Mouse (Mus musculus) embryonic facial prominence, embryonic 11.5 days (tissue): ENCODE results near the gene Map3k12. TPM values are rescaled to one million over a fixed set of nuclear protein-coding genes. Genes with fewer than 3 reads are reported as not detected.

ENCODE experiments used
- ATAC-seq: fragments of 200-750 bp; cut with Nextera tagmentation; replicated peaks from 2 replicates; pipeline ENCODE4 v1.8.0; 2017; ENCODE audit warnings: low read depth; ENCODE audit not compliant: insufficient number of reproducible peaks, low FRiP score, low TSS enrichment
- DNase-seq: peaks from one replicate; pipeline ENCODE4 v3.0.0-alpha.2; 2015; ENCODE audit warnings: low spot score
- H3K27ac ChIP-seq: fragments of 300-500 bp; sonication (generic); replicated peaks from 2 replicates; pipeline ENCODE4 v1.5.1; 2014; ENCODE audit warnings: mild to moderate bottlenecking, low read depth, low read length, control low read depth
- H3K27me3 ChIP-seq: fragments of 300-500 bp; sonication (generic); 2 replicates; pipeline ENCODE4 v1.6.1; 2014; ENCODE audit warnings: mild to moderate bottlenecking, low read length, moderate library complexity, mixed read lengths; ENCODE audit not compliant: control insufficient read depth, insufficient read depth
- H3K36me3 ChIP-seq: fragments of 300-500 bp; sonication (generic); replicated peaks from 2 replicates; pipeline ENCODE4 v1.6.1; 2014; ENCODE audit warnings: low read depth, mild to moderate bottlenecking, low read length, moderate library complexity, mixed read lengths; ENCODE audit not compliant: control insufficient read depth, insufficient read depth
- H3K4me1 ChIP-seq: fragments of 300-500 bp; sonication (generic); 2 replicates; pipeline ENCODE4 v1.6.1; 2014; ENCODE audit warnings: low read length, mixed read lengths; ENCODE audit not compliant: control insufficient read depth, insufficient read depth
- H3K4me2 ChIP-seq: fragments of 300-500 bp; sonication (generic); 2 replicates; pipeline ENCODE4 v1.6.1; 2014; ENCODE audit warnings: low read depth, mild to moderate bottlenecking, control low read depth, low read length, moderate library complexity
- H3K4me3 ChIP-seq: fragments of 300-500 bp; sonication (generic); 2 replicates; pipeline ENCODE4 v1.5.1; 2014; ENCODE audit warnings: low read depth, low read length, control low read depth
- H3K9ac ChIP-seq: fragments of 300-500 bp; sonication (generic); replicated peaks from 2 replicates; pipeline ENCODE4 v1.6.1; 2014; ENCODE audit warnings: mild to moderate bottlenecking, control low read depth, low read length
- H3K9me3 ChIP-seq: fragments of 300-500 bp; sonication (generic); replicated peaks from 2 replicates; pipeline ENCODE4 v1.6.1; 2016; ENCODE audit warnings: mild to moderate bottlenecking, low read length, inconsistent platforms, mixed read lengths; ENCODE audit not compliant: control insufficient read depth
- WGBS: fragments of 180-500 bp; shearing (Covaris S2); extraction: QIAGEN DNeasy Blood & Tissue Kit; methylation state at CpG from one replicate; pipeline ENCODE4 v1.1.7; 2014; 5-methylcytosine and 5-hydroxymethylcytosine counted together
- polyA plus RNA-seq: library from polyadenylated mRNA; unstranded; fragments of >200 nt; fragmentation: Nextera tagmentation; extraction: Ambion mirVana; gene quantifications from 2 replicates; pipeline ENCODE4 v1.2.1, GENCODE M21; 2014

Gene Map3k12
- polyA plus RNA-seq, 1 experiment from 2014 or later = 13.4 TPM

DNA sequence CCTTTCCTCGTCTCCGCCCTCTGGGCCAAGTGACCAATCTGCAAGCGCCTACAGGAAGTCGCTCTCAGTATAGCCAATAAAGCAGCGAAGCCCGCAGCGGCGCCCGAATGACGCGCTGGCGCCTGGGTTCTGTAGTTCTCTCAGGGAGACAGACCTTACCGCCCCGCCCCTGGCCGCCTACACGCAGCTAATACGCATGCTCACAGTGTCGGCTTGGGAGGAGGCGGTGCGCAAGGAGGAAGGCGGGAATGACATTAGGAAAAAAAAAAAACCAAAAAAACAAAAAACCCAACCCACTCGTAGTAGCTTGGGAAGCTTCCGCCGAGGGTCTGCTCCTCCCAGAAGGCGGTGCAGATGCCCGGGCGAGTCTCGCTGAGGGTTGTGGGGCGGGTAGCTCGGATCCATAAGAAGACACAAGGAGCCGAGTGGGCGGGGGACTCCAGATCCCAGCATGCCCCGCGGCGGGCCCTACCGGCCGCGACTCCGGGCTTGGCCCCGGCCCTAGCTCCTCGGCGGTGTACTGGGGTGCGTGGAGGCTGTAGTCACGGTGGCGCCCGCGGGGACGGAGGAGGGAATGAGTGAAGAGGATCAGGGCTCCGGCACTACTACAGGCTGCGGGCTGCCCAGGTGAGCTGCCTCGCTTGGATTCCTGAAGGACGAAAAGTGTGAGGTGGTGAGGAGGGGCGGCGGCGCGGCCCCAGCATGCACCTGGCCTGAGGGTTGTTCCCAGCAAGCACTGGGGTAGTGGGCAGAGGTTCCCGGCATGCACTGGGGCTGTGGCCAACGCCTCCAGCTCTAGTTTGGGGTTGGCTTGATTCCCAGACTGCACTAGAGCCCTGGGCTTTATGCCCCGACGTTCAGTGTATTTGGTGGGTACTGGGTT is 1.4 kb upstream of the Map3k12 start, which contains the start of gene Tarbp2:
Tarbp2 (plus strand) TSS at position 217 of the 883 bp plus-strand sequence.
- Histone ChIP-seq H3K36me3 (no peaks in the 10 kb centered on the region), H3K4me1 (no peaks in the 10 kb centered on the region; the same call in 1 of the 2 replicates), H3K9me3 (no peaks in the 10 kb centered on the region), H3K27ac (peak within 1 kb of the TSS; percentile 98), H3K4me2 (peak within 1 kb of the TSS; percentile 81), H3K9ac (peak within 1 kb of the TSS; percentile 87), H3K4me3 (peak within 1 kb of the TSS; percentile 61), H3K27me3 (no peaks in the 10 kb centered on the region)
- ATAC-seq (peak; percentile 90), DNase-seq (peak; percentile 100)
- under 1% methylated on average over 60 of the region's 60 CpGs for WGBS

DNA sequence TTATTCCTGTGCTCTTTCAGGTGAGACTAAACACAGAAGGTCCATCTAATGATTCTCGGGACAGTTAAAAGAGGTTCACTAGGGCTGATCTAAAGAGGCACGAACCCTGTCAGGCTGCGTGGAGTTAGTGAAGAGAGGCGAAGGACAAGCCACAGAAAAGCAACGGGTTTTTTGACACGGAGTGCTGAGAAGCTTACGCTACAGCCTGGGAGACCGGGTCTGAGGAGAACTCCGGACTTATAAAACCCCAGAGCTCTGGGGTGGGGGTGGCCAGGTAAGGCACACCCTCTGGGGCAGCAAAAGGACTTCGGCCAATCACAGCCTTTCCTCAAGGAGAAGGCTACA is 739 bp upstream of the Map3k12 start:
- H3K27me3 ChIP-seq = no peaks in the 10 kb centered on the region
- H3K36me3 ChIP-seq = no peaks in the 10 kb centered on the region
- no peaks in the 10 kb centered on the region for H3K9me3 ChIP-seq
- WGBS = 1% methylated on average over 10 of the region's 10 CpGs
- no peak overlapping the region for H3K9ac ChIP-seq
- no peak for ATAC-seq
- H3K4me2 ChIP-seq = peak overlapping the region; percentile 81
- H3K4me1 ChIP-seq = no peaks in the 10 kb centered on the region; the same call in 1 of the 2 replicates
- 0 out of 2 replicates have a peak overlapping the region, but pooled peaks have one; percentile 57 for H3K27ac ChIP-seq
- no peak for DNase-seq
- peak overlapping the region; percentile 55 for H3K4me3 ChIP-seq

- peak overlapping the region; percentile 81 for H3K4me2 ChIP-seq
- peak overlapping the region; percentile 57 for H3K27ac ChIP-seq
- H3K27me3 ChIP-seq = no peaks in the 10 kb centered on the region
- H3K36me3 ChIP-seq = no peaks in the 10 kb centered on the region
- H3K4me3 ChIP-seq = peak overlapping the region; percentile 55
- DNase-seq (peak; percentile 49), ATAC-seq (no peak)
- peaks cover 6% of the 10 kb centered on the region for H3K4me1 ChIP-seq
- no peaks in the 10 kb centered on the region for H3K9me3 ChIP-seq
- H3K9ac ChIP-seq = peak overlapping the region; percentile 74
- WGBS = under 1% methylated on average over 12 of the region's 12 CpGs
Measured at GRCm38 (mm10) chr15:102516293-102516692, 571 bp downstream of the Map3k12 start.

DNA sequence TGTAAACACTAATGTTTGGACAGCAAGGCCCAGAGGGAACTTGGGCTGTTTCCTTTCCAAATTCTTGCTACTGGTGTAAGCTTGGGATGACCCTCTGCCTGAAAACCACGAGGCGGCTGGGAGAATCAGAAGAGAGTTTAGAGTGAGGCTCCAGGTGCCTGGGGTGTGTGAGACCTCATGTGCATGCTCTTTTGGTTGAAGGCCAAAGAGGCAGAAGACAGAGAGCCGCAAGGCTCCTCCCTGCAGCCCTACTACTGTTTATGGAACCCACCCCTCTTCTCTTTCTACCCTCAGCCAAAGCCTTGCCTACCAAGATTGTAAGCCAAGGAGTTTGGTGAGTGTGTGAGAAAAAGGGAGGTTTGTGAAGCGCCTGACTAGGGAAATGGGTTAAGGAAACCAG is 1.1 kb downstream of the Map3k12 start:
- Histone ChIP-seq H3K4me2 (peak overlapping the region; percentile 81), H3K9ac (peak overlapping the region; percentile 74), H3K36me3 (no peaks in the 10 kb centered on the region), H3K27ac (no peak overlapping the region), H3K4me1 (peaks cover 8% of the 10 kb centered on the region), H3K27me3 (no peaks in the 10 kb centered on the region), H3K4me3 (peak overlapping the region; percentile 55), H3K9me3 (no peaks in the 10 kb centered on the region)
- DNase-seq = no peak
- 35% methylated on average over 4 of the region's 4 CpGs for WGBS
- no peak for ATAC-seq

- H3K4me3 ChIP-seq = no peak overlapping the region
- no peak overlapping the region for H3K4me2 ChIP-seq
- H3K27ac ChIP-seq = no peak overlapping the region
- DNase-seq (no peak), ATAC-seq (no peak)
- no peaks in the 10 kb centered on the region for H3K36me3 ChIP-seq
- H3K27me3 ChIP-seq = no peaks in the 10 kb centered on the region
- H3K4me1 ChIP-seq = peaks cover 8% of the 10 kb centered on the region
- H3K9me3 ChIP-seq = no peaks in the 10 kb centered on the region
- WGBS = 81% methylated on average over 2 of the region's 2 CpGs
- H3K9ac ChIP-seq = no peak overlapping the region
Measured at GRCm38 (mm10) chr15:102515261-102515660, 1.6 kb downstream of the Map3k12 start.

GRCm38 (mm10) chr15:102513004-102513403 is 3.9 kb downstream of the Map3k12 start:
- DNase-seq (no peak), ATAC-seq (no peak)
- Histone ChIP-seq H3K4me2 (no peak overlapping the region), H3K9ac (no peak overlapping the region), H3K27ac (no peak overlapping the region), H3K27me3 (no peaks in the 10 kb centered on the region), H3K4me1 (peaks cover 8% of the 10 kb centered on the region), H3K9me3 (no peaks in the 10 kb centered on the region), H3K4me3 (no peak overlapping the region), H3K36me3 (no peaks in the 10 kb centered on the region)
- 88% methylated on average over 3 of the region's 3 CpGs for WGBS

DNA sequence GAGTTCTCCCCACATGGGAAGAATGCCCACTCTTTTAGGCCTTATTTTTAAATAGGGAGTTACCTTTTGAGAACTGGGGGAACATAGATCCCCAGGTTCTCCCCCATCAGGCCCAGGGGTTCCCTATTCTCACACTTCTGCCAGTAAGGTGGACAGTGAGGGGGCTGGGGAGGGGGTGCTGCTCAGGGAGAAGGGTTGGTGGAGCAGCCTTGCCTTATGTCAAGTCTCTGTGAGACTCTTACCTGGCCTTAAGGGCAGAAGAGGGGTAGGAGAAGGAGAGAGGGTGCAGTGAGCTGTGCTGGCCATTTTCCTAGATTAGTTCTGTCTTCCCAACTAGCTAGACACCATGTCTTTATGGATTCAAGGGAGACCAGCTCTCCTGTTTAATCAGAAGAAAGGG is 4.4 kb downstream of the Map3k12 start:
- H3K4me1 ChIP-seq = peaks cover 8% of the 10 kb centered on the region
- no peak for DNase-seq
- no peaks in the 10 kb centered on the region for H3K36me3 ChIP-seq
- H3K4me2 ChIP-seq = no peak overlapping the region; the same call in 1 of the 2 replicates
- H3K27me3 ChIP-seq = no peaks in the 10 kb centered on the region
- H3K4me3 ChIP-seq = no peak overlapping the region
- ATAC-seq = no peak
- peak overlapping the region; percentile 54 for H3K27ac ChIP-seq
- peak overlapping the region; percentile 23; the same call in 1 of the 2 replicates for H3K9ac ChIP-seq
- no peaks in the 10 kb centered on the region for H3K9me3 ChIP-seq

DNA sequence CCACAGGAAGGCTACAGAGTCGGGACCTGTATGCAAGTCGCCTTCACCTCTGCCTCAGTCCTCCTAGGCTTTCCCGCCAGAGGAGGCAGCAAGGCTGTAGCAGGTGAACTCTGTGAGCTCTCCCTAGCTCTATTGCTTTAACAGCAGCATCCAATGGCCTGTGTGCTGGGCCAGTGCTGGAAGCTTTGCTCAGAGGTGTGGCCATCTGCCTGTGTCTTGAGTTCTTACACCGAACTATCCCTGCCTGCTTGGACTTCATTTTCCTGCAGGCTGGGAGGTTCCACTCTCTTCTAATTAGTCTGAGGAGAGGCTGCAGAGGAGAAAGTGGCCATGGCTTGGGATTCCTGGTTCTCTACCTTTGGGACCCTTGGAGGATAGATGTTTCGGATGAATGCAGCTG is 4.9 kb downstream of the Map3k12 start:
- Histone ChIP-seq H3K9me3 (no peaks in the 10 kb centered on the region), H3K4me3 (no peak overlapping the region), H3K36me3 (no peaks in the 10 kb centered on the region), H3K4me1 (peaks cover 8% of the 10 kb centered on the region), H3K27ac (peak overlapping the region; percentile 54), H3K9ac (0 out of 2 replicates have a peak overlapping the region, but pooled peaks have one; percentile 23), H3K4me2 (peak overlapping the region; percentile 19), H3K27me3 (no peaks in the 10 kb centered on the region)
- DNase-seq (no peak), ATAC-seq (no peak)
- 24% methylated on average over 5 of the region's 5 CpGs for WGBS
